Mouse (Mus musculus): Measurements from ENCODE around the gene Foxp1.

Foxp1 gene

DNA sequence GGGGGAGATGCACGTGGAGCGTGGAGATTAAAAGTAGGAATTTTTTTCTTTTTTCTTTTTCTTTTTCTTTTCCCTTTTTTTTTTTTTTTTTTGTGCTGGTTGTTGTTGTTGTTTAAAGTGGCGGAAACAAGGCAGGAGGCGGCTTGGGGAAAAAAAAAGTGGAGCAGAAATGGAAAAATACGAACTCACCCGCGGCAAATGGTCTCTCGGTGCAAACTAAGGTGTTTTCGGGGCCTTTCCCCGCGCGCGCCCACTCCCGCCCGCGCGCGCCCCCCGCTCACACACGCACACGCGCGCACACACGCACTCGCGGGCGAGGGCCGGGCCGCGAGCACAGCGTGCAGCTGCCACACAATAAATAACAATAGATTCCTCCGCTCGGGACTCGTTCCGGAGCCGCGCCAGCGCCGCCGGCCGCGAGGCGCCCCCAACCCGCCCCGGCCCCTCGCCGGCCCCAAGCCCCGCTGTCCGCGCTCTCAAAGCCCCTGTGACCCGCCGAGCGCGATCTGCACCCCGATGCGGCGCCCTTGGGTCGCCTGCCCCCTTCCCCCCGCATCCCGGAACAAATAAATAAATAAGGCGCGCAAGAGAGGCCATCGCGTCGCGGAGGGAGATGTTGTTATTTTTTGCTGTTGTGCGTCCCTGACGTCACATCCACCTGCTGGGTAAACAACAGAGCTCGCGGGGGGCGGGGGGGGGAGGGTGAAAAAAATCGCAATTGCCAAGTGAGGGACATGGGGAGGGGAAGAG is at the start of gene Foxp1:
Foxp1 (minus strand) TSS at position 363 of the 750 bp plus-strand sequence.
- CTCF ChIA-PET, result interaction anchor here (0.6 to 1.4 kb wide), 3 partner anchors 13 to 546 kb away, joined by 3 to 7 read pairs (median 5); no protein-coding TSS in a partner anchor

DNA sequence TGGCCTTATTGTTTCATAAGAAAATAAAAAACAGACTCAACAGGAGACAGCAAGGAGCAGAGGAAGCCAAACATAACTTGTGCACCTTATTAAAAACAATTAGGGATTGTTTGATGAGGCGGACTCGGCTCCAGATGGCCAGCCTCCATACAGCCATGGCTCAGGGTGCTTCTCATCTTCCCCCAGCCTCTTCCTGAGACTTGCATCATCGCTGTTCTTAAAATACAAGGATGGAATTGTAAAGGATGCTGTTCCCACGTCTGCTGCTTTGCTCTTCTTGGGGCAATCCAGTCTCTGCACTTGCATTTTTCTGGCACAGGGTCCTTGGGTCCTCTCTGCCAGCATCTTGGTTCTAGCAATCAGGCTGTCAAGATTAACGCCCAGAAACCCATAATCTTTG is 49.5 kb upstream of the Foxp1 start:
- CTCF ChIA-PET, result no interaction called here

DNA sequence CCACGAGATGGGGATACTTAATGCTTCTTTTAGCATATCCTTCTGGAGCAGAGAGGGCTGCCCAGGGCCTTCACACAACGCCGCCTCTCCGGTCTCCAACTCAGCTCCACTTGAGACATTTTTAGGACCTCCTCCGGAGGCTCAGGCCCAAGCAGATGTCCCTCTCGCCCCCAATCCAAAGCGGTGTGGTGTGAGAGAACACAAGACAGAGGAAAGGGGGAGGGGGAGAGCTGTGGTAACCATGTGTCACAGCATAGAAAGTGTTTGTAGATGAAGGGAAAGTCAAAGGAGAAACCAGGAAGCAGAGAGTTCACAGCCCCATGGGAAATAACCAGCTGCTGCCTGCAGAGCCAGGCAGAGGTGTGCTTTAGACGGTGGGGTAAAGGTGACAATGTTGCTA is 44.4 kb upstream of the Foxp1 start:
- CTCF ChIA-PET, result no interaction called here

DNA sequence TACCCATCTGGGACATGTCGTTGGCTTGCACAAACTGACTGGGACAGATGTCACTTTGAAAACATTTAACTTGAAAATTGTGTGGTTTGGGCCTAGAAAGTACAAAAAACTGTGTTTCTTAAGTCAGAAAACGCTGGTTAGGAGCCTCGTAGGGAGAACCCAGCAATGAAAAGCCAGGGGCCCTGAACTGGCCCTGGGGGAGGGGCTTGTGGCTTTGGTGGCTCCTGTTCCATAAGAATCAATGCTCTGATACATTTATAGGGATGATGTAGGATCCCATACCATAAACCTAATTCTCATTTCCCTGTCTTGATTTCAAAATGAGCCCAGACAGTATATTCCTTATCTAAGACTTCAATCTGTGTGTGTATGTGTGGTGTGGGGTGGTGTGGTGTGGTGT is 42.2 kb upstream of the Foxp1 start:
- CTCF ChIA-PET, result no interaction called here

DNA sequence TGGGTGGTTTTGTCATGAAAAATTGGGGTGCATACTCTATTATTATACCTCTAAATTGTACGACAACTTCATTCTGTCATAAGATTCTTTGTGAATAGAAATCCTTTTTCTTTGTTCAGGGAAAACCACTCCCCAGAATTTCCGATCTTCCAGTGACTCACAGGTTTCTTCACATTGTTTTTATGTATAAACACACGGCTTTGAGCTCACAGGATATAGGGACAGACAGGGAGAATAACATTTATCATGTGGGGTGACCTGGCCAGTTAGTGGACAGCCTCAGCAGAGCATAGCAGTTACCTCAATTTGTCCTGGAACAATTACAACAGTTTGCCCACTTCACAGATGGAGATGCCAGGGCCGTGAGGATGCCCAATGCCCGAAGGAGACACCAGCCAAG is 34.4 kb upstream of the Foxp1 start:
- CTCF ChIA-PET, result no interaction called here

DNA sequence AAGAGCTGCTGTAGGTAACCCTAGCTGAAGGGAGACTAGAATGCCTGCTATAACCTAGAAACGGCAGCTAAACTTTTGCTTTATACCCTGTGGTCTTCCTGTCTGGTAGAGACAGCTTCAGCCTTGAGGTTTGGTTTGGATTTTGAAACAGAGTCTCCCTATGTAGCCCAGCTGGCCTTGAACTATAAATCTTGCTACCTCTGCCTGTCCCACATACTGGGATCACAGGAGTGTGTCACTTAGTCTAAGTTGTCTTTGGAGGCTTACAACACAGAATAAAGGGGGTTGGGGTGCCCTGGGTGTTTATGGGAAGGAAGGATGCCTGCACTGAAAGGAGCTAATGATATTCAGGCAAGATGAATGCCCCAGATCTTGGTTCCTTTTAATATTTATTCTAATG is 30.3 kb upstream of the Foxp1 start:
- CTCF ChIA-PET, result no interaction called here

DNA sequence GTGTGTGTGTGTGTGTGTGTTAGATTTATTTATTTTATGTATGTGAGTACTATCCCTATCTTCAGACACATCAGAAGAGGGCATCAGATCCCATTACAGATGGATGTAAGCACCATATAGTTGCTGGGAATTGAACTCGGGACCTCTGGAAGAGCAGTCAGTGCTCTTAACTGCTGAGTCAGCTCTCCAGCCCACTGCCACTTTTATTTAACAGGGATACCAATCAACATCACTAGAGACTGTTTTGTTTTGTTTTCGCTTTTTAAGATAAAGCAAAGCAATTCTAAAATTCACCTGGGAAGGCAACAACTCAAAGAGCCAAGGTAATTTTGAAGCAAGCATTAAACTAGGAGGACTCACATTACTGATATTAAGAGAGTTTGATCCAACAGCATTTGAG is 23.9 kb upstream of the Foxp1 start:
- CTCF ChIA-PET, result no interaction called here

DNA sequence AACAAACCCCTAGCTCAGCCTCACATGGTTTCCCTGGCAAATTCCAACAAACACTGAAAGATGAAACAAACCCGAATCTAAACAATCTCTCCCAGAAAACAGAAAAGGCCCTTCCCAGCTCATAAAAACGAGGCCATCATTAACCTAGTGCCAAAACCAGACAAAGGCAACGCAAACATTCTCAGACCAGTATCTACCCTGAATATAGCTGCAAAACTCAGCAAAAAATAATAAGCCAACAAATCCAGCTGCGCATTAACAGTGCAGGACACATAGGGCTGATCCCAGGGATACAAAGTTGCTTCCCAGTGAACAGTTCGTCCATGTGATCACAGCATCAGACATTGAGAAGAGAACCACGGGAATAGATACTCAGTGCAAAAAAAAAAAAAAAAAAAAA is 22.9 kb upstream of the Foxp1 start:
- CTCF ChIA-PET, result no interaction called here

DNA sequence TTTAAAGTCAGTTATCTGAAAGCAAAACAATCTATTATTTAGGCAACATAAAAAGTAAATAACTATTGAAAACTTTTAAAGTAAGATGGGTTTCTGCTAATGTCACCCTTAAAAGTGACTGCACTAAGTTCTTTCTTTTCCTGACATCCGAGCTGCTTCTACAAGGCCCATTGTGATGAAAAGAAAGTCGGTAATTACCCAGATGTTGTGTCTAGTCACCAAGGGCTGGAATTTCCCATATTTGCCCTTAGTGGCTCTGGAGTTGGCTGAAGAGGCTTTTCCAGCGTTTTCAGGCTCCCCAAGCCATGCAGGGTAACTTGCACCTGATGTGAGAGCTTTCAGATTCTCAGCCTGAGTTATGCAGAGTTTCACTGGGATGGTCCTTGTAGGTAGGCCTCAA is 18.6 kb upstream of the Foxp1 start:
- CTCF ChIA-PET, result no interaction called here

DNA sequence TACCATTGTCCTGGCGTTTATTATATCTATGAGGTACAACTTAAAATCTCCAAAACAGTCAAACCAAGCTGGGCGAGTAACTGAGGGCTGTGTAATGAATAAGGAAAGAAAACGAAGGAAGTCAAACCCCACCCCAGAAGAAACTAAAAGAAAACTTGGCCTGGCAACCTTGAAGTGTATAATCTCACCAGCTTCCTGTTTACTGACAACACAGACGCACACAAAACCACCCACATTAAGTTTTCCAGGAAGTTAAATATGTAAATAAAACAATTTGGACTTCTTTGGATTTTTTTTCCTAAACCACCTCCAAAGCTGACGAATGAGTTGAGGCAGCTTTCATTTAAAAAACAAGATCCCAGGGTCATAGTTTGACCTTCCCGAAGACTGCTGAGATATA is 18.1 kb upstream of the Foxp1 start:
- CTCF ChIA-PET, result interaction anchor here (1.2 kb wide), 1 partner anchor 17 kb away, joined by 10 read pairs; no protein-coding TSS in a partner anchor

DNA sequence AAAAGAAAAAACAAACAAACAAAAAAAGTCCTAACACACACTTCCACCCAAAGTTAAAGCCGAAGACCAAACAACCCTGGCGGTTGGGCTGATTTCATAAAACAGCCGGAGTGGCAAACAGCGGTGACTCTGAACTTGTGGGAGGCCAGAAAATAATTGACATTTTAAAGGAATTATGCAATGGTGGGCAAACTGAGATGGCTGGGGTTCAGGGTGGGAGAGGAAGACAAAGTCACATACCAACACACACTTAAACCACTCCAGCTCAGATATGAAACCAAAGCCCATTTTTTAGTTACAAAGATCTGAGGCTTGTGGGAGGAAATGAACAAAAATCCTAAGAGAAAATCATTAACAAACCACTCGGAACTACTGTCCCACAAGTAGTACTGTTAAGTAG is 17.6 kb upstream of the Foxp1 start:
- CTCF ChIA-PET, result interaction anchor here (1.2 kb wide), 1 partner anchor 16 kb away, joined by 10 read pairs; no protein-coding TSS in a partner anchor

DNA sequence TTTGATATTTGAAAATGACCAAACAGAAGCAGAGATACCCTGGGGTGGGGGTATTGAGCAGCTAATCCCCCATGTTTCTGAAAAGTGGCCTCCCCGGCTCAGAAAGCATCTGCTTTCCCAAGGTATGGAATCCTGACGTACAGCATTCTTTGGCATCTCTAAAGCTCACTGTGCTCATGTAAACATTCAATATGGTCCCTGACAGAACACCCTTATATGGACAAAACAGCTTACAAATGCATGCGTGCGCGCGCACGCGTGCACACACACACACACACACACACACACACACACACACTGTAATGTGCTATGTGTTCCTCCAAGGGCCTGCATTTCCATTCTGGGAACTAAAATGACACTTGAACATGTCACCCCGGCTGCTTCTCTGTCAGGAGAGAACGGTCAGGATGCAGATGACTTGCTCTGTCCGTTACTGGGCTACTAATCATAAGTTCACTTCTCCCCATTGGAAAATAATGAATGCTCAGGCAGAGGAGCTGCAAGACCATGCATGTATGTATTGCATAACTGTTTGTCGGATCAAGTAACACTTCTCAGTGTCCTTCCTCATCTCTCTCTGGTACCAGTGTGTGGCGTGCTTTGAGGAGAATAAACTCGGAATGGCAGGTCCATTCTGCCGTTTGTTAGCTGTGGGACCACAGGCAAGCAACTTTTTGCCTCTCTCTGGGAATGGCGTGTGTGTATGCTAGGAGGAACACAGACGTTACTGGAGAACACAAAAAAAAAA is 15.8 kb upstream of the Foxp1 start:
- CTCF ChIA-PET, result interaction anchor here (0.6 kb wide), 1 partner anchor 261 kb away, joined by 3 read pairs; no protein-coding TSS in a partner anchor

DNA sequence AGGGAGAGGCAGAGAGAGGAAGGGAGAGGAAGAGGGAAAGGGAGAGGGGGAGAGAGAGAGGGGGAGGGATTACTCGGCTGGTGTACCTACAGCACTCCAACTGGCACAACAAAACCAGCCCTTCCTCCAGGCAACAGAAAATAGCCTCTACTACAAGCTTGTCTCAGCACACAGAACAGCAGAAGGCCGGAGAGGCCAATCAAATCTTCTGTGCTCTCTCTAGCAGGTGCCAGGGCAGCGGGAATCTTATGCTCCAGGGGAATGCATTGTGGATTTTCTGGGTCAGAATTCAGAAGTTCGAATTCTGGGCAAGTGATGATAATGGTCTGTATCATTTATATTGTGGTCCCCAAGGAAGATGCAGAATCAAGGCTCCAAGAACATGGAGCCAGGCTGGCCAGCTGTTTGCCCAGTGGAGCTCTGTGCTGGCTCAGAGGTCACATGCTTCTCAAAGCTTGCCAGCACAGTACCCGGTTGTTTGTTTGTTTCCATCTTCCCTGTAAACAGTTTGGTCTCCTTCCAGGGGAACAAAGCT is 11.8 kb upstream of the Foxp1 start:
- CTCF ChIA-PET, result no interaction called here

DNA sequence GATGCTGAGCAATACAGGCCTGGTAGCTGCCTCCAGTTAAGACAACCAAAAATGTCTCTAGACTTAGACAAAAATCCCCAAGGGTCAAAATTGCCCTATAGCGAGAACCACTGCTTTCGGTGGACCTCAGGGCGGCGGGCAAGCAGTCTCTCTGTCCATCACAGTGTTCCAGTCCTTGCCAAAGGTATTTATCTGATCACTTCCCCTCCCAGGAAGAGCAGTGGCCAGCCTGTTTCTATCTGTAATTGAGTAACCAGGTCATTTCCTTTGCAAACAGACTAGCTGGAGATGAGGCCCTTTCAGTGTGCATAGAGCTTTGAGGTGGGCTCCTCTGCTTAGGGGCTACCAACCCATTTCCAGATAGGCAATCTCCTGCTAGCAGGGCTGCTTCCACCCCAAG is 9.9 kb upstream of the Foxp1 start:
- CTCF ChIA-PET, result no interaction called here

DNA sequence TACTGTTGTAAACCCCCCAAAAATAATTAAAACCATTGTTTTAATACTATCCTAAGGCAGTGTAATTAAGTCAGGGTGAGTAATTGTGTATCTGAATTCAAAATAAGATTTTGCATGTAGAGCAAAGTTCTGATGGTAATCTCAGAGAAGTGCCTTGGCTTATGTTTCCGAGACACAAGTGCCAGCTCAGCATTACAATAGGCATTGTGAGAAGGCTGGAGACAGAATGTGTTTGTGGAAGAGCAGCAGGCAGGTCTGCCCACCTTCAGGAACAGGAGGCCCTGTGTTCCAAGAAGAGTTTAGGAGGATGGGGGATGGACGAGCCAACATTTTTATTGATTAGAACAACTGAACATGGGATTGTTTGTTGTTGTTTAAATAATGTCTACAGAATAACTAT is 6.5 kb upstream of the Foxp1 start:
- CTCF ChIA-PET, result interaction anchor here (0.7 kb wide), 2 partner anchors 207 to 359 kb away, joined by 14 to 20 read pairs; no protein-coding TSS in a partner anchor

DNA sequence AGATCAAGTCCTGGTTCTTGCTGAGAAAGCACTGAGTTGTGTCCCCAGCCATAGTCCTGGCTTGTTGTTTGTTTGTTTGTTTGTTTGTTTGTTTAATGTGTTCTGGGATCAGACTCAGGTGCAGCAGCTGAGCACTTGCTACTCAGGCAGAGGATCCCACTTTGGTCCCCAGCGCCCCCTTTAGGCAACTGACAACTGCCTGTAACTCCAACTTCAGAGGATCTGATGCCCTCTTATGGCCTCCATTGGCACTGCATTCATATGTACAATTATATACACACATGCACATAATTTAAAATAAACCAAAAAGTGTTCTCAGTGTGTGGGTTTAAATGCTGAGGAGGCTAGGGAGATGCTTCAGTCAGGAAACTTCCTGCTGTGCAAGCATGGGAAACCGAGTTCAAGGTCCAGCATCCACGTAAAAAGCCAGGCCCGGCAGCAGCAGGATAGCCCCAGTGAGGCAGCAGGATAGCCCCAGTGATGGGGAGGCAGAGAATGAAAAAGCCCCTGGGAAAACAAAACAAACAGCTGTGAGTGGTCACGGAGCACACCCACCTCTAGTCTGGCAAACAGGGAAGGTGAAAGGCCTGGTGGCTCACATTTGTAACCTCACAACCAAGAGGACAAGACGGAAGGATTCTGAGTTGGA is 5.1 kb upstream of the Foxp1 start:
- CTCF ChIA-PET, result interaction anchor here (0.8 kb wide), 1 partner anchor 478 kb away, joined by 4 read pairs; no protein-coding TSS in a partner anchor

DNA sequence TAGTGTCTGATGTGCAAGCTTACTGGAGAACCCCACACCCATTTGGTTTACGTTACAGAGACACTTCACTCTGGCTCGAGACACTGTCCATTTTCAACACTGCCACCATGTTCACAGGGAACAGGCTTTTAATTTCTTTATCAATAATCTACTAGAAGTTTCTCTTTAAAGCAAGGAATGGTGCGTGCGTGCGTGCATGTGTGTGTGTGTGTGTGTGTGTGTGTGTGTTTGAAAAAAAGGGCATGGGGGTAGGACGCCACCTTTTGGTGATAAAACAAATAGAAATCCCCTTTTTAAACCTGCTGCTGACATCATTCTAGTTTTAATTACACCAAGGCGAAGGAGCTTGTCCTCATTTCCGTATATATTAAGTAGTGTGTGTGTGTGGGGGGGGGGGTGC is 2.8 kb upstream of the Foxp1 start:
- CTCF ChIA-PET, result interaction anchor here (0.6 to 0.7 kb wide), 3 partner anchors 67 to 542 kb away, joined by 4 to 9 read pairs (median 4); no protein-coding TSS in a partner anchor

DNA sequence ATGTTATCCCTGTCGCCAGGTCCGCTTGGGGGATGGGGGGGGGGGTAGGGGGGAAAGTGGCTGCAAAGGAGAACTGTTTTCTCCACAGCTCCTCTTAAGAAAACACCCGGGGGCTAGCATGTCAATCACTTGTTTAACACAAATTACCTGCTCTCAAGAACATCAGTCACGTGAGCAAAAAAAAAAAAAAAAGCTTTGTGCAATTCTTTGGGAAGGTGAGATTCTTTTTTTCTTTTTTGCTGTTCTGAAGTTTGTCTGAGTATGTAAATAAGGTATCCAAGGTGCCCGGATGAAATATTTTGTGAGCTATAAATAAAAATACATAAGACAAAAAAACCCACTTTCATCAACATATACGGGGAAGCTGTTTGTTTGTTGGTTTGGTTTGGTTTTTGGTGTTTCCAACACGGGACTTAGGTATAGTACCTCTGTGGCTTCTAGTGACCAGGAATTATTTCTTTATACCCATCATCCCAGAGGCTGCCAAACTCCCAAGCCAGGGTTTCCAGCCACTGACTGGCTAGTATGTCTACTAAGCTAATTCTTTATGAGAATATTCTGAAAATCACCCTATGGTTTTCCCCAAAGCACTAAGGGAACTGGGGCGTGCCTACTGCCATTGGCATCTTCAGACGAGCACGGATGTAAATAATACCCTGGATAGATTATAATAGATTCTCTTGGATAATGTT is 1.3 kb upstream of the Foxp1 start:
- CTCF ChIA-PET, result interaction anchor here (0.6 to 1.4 kb wide), 9 partner anchors 16 to 914 kb away, joined by 3 to 13 read pairs (median 4); no protein-coding TSS in a partner anchor

DNA sequence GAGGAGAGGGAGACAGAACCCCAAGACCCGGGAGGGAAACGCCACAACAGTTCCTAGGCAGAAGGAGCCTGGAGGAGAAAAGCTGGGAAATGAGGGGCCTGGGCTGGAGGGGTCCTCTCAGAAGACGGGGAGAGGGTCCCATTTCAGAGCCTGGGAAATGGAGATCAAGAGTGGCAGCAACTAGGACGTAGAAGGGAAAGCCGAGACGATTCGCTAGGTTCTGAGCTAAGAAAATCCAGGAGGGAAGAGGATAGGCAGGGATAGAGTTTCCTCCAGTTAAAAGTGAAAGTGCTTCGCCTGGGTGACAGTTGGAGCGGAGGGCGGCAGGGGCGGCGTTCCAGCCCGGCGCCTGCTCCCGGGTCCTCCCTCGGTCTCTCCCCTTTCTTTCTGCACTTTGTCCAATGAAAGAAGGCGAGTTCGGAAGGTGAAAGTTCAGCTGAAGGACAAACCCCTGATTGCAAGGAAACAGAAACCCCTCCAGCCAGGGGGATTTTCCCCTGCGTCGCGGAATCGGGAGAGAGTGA is 650 bp upstream of the Foxp1 start:
- CTCF ChIA-PET, result interaction anchor here (0.6 to 1.4 kb wide), 5 partner anchors 17 to 547 kb away, joined by 3 to 13 read pairs (median 9); no protein-coding TSS in a partner anchor

DNA sequence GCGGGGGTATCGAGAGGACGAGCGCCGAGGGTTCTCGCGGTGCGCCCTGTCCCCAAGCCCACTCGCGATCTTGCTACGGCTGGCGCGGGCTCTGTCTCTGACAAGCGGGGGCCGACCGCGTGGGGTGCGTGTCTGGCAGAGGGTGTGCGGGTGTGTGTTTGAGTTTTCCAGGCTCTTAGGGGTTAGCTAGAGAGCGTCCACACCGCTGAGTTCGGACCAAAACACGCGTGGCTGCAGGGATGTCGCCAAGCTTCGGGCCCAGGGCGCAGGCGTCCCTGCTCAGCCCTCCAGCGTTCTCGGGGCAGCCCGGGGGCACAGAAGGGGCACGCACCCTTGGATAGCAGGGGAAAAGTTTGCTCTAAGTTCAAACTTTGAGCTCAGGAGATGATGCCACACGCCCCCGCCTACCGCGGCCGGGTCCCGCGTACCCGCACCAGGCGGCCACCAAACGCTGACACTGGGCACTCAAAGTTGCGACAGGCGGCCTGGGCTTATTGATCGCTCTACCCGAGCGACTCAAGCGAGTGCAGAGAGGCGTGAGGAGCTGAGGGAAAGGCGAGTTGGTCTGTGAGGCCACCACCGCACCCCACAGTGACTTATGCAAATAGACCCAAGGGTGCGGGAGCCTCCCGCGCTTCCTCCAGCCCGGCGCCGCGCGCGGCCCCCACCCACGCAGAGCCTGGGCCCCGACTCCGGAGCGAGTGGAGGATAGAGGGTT is 721 bp downstream of the Foxp1 start:
- CTCF ChIA-PET, result interaction anchor here (0.5 to 0.6 kb wide), 2 partner anchors 12 to 194 kb away, joined by 3 to 7 read pairs; no protein-coding TSS in a partner anchor
